Mouse (Mus musculus) frontal cortex, postnatal 36 days (tissue): ENCODE results near the gene Zbtb7a.

ENCODE experiments used
- DNase-seq, 2 experiments: peaks; one replicate each; pipeline ENCODE4 v3.0.0; 2022; ENCODE audit warnings: low spot score in 2 of 2

The Zbtb7a gene

DNA sequence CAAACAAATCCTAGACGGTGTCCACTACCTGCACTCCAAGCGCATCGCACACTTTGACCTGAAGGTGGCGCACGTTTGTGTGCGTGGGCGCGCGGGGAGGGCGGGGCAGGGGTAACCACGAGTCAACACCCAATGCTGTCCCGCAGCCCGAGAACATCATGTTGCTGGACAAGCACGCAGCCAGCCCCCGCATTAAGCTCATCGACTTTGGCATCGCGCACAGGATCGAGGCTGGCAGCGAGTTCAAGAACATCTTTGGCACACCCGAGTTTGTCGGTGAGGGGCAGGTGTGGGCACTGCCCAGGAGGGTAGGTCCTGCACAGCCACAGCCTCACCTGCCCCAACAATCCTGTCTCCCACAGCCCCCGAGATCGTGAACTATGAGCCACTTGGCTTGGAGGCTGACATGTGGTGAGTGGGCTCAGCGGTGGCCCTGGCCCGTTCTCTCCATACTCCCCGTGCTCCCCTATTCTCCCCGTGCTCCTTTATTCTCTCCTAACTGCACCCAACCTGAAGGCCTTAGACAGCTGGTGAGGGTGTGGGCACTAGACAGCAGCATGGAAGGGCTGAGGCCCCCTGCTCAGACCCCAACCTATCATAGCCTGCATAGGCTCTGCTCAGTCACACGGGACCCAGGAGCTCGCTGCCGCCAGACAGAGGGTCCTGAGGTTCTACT, 55.4 kb downstream of the Zbtb7a start:
- no peak for DNase-seq

GRCm38 (mm10) chr10:81190912-81191321, 55.9 kb downstream of the Zbtb7a start:
- no peak for DNase-seq

GRCm38 (mm10) chr10:81191342-81191982, 56.4 kb downstream of the Zbtb7a start:
- no peak for DNase-seq

GRCm38 (mm10) chr10:81192270-81192967, 57.4 kb downstream of the Zbtb7a start:
- peak; percentile 88 to 90 for DNase-seq

GRCm38 (mm10) chr10:81192968-81193501, 58.0 kb downstream of the Zbtb7a start:
- DNase-seq = peak in 1 of 2 experiments; percentile 64

DNA sequence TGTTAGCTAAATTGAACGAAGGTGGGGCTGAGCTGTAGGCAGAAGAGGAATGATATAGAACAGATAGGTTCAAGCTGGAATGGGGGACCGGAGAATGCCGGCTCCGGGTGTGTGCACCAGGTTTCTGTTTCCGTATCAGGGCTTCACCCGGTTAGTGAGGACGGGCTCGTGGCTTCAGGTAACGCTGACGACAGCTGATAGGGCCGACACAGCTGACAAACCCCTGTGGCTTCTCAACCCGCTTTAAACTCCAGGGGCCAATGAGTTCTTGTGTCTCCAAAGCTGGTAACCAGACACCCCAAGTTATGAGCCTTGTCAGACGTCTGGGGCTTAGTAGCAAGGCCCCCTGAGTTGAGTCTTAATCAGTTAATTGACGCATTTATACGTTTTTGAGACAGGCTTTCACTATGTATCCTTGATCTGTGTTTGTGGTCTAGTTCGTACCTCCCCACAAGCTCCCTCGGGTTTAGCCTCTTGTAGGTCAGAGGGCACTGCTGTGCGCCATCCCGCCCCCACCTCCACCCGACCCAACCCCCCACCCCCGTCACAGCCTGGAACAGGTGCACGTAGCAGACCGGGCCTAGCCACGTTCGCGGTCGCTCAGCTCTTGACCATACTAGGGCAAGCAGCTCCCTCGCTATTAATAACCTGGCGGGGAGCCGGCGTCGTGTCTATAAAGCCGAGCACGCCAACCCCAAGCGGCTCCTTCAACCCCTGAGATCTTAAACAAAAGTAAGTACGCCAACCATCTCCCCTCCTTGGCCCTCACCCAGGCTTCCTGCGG, 59.2 kb downstream of the Zbtb7a start:
- no peak for DNase-seq

- no peak for DNase-seq
Measured at GRCm38 (mm10) chr10:81195300-81195699, 60.3 kb downstream of the Zbtb7a start.

- no peak for DNase-seq
Measured at GRCm38 (mm10) chr10:81196470-81197065, 61.5 kb downstream of the Zbtb7a start.

GRCm38 (mm10) chr10:81197305-81197704, 62.3 kb downstream of the Zbtb7a start:
- no peak for DNase-seq

- peak; percentile 67 to 85 for DNase-seq
Measured at GRCm38 (mm10) chr10:81198230-81198629, 63.2 kb downstream of the Zbtb7a start.

GRCm38 (mm10) chr10:81198990-81199389, 64.0 kb downstream of the Zbtb7a start:
- DNase-seq = no peak

DNA sequence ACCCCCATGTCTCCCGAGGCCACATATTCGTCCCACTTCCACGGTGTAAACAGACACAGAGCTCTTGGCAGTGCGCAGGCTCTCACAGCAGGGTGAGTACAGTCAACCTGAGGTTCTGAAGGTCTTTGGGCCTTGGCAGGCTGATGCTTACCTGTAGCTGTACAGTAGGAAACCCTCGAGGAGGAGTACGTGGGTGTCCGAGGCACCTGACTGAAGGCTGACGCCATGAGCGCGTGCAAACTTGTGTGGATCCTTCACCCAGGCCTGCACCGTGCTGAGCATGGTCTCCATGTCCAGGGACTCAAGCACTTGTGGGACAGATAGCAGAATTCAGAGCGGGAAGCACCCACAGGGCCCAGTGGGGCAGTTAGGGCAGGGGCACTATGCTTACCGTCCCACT, 65.1 kb downstream of the Zbtb7a start:
- no peak for DNase-seq

- no peak for DNase-seq
Measured at GRCm38 (mm10) chr10:81200605-81201287, 65.7 kb downstream of the Zbtb7a start.

GRCm38 (mm10) chr10:81201807-81202758, 67.1 kb downstream of the Zbtb7a start, which contains the start of gene Nmrk2:
TSS of gene Nmrk2 (minus strand) at chr10:81202051.
- no peak for DNase-seq
